ENCODE assay signal across 24 mouse cellular contexts in genomic region chr4:94620077-94620476, GRCm38 (mm10). TPM values are rescaled to one million over a fixed set of nuclear protein-coding genes. Genes with fewer than 3 reads are reported as not detected.
DNase-seq lines count a peak whose midpoint lies in the region; ATAC-seq and TF ChIP-seq lines count a peak whose summit lies in the region.
"Had no signal": no experiment of that assay in that cellular context is flagged by ENCODE, and none has a peak within 500 bp of the region (broad histone marks: within the 10 kb centered on the region; RNA-seq: fewer than 3 reads in every experiment).

No protein-coding gene starts in this region.

- WGBS in embryonic facial prominence, embryonic 14.5 days: 63% methylated on average over 2 of the region's 2 CpGs
- WGBS in kidney, adult 2 months: 77% methylated on average over 2 of the region's 2 CpGs

- no peaks in the 10 kb centered on the region for H3K9me3 ChIP-seq in embryonic facial prominence, embryonic 14.5 days (ENCODE audit: control insufficient read depth, low read length)
- H3K9me3 ChIP-seq: embryonic facial prominence, embryonic 15.5 days; forebrain, embryonic 12.5 days; forebrain, embryonic 15.5 days; G1E; hindbrain, embryonic 12.5 days; hindbrain, embryonic 15.5 days had no signal

- peak; percentile 57 for DNase-seq in 3T3-L1 (ENCODE audit: low read depth, low spot score)
- no peak for DNase-seq in embryonic facial prominence, embryonic 14.5 days (ENCODE audit: low spot score)
- DNase-seq in lung, postnatal 25 days (ENCODE audit: low spot score): no peak
- no peak for DNase-seq in embryo, embryonic 10.5 days (ENCODE audit: low spot score)
- DNase-seq in kidney, adult 2 months: no peak
- DNase-seq: adrenal gland, postnatal 10 days; adrenal gland, postnatal 36 days; cerebellum, adult 18-20 months; cerebellum, adult 9-10 months; cerebellum, postnatal 14 days; gastrocnemius, postnatal 14 days; heart, adult 11 months; kidney, adult 8-10 months had no signal

- H3K9ac ChIP-seq in embryonic facial prominence, embryonic 14.5 days (ENCODE audit: low read depth, low read length): no peak overlapping the region
- H3K9ac ChIP-seq: embryonic facial prominence, embryonic 15.5 days; forebrain, embryonic 12.5 days; forebrain, embryonic 15.5 days; hindbrain, embryonic 12.5 days; hindbrain, embryonic 15.5 days had no signal

- H3K4me1 ChIP-seq in embryonic facial prominence, embryonic 14.5 days (ENCODE audit: control insufficient read depth, insufficient read depth, low read length): peaks cover 5% of the 10 kb centered on the region; the same call in 1 of the 2 replicates
- H3K4me1 ChIP-seq in kidney, adult 2 months (ENCODE audit: control insufficient read depth, insufficient read depth, low read length): no peaks in the 10 kb centered on the region

- peaks cover 20% of the 10 kb centered on the region for H3K79me3 ChIP-seq in C2C12 (ENCODE audit: low read depth)

- H3K36me3 ChIP-seq in C2C12 (ENCODE audit: control insufficient read depth, insufficient read depth): peaks cover 28% of the 10 kb centered on the region
- H3K36me3 ChIP-seq in embryonic facial prominence, embryonic 14.5 days (ENCODE audit: control insufficient read depth, insufficient read depth, low read length): peaks cover 16% of the 10 kb centered on the region
- peaks cover 2% of the 10 kb centered on the region for H3K36me3 ChIP-seq in kidney, adult 2 months (ENCODE audit: control insufficient read depth, insufficient read depth, low read length)

- H3ac ChIP-seq in C2C12 (ENCODE audit: control insufficient read depth, insufficient read length, low read depth): no peak overlapping the region

- no peaks in the 10 kb centered on the region for H3K27me3 ChIP-seq in C2C12 (ENCODE audit: control insufficient read depth, insufficient read depth, insufficient read length)
- no peaks in the 10 kb centered on the region for H3K27me3 ChIP-seq in embryonic facial prominence, embryonic 14.5 days (replicated peaks; ENCODE audit: control insufficient read depth, insufficient read depth, low read length)
- no peaks in the 10 kb centered on the region for H3K27me3 ChIP-seq in kidney, adult 2 months (replicated peaks; ENCODE audit: control insufficient read depth, insufficient read depth, low read length)
- H3K27me3 ChIP-seq: CH12.LX; embryonic facial prominence, embryonic 15.5 days; forebrain, embryonic 12.5 days; forebrain, embryonic 15.5 days; hindbrain, embryonic 12.5 days; hindbrain, embryonic 15.5 days had no signal

- ATAC-seq in embryonic facial prominence, embryonic 14.5 days (ENCODE audit: low read depth): no peak
- ATAC-seq: forebrain, embryonic 15.5 days; intestine, postnatal 0 days had no signal

- no peak for TF ChIP-seq CTCF in C2C12 (IDR thresholded peaks at IDR 0.05; ENCODE audit: control insufficient read depth, insufficient read depth, insufficient read length)
- no peak for TF ChIP-seq CTCF in kidney, adult 2 months (conservative IDR thresholded peaks at IDR 0.05; ENCODE audit: insufficient read depth, insufficient read length, low read depth, low read length)

- peaks cover 30% of the 10 kb centered on the region for H3K79me2 ChIP-seq in C2C12 (ENCODE audit: control insufficient read depth, insufficient read depth)

- H3K4me2 ChIP-seq in embryonic facial prominence, embryonic 14.5 days (ENCODE audit: low read depth, low read length): no peak overlapping the region
- H3K4me2 ChIP-seq: embryonic facial prominence, embryonic 15.5 days; forebrain, embryonic 12.5 days; forebrain, embryonic 15.5 days; heart, embryonic 11.5 days; hindbrain, embryonic 12.5 days; hindbrain, embryonic 15.5 days had no signal

- TF ChIP-seq POLR2A in kidney, adult 2 months (IDR thresholded peaks at IDR 0.05; ENCODE audit: low read depth, low read length): no peak

- H3K27ac ChIP-seq in embryonic facial prominence, embryonic 14.5 days (replicated peaks; ENCODE audit: low read depth, low read length): 0 out of 2 replicates have a peak overlapping the region, but pooled peaks have one; percentile 21
- no peak overlapping the region for H3K27ac ChIP-seq in kidney, adult 2 months (ENCODE audit: insufficient read depth, low read depth, low read length)
- H3K27ac ChIP-seq: embryonic facial prominence, embryonic 15.5 days; forebrain, embryonic 12.5 days; forebrain, embryonic 15.5 days; hindbrain, embryonic 12.5 days; hindbrain, embryonic 15.5 days had no signal

- H3K4me3 ChIP-seq in C2C12 (ENCODE audit: insufficient read depth, poor library complexity, severe bottlenecking): no peak overlapping the region
- H3K4me3 ChIP-seq in embryonic facial prominence, embryonic 14.5 days (ENCODE audit: low read depth, low read length): no peak overlapping the region
- H3K4me3 ChIP-seq in kidney, adult 2 months (ENCODE audit: insufficient read depth, low read depth, low read length): no peak overlapping the region
- H3K4me3 ChIP-seq: embryonic facial prominence, embryonic 15.5 days; erythroblast, embryonic 14.5 days; forebrain, embryonic 12.5 days; forebrain, embryonic 15.5 days; hindbrain, embryonic 12.5 days; hindbrain, embryonic 15.5 days had no signal

TF ChIP-seq in C2C12, 6 proteins besides CTCF, POLR2A, EP300 and RAD21:
- no peak for TF ChIP-seq USF1 (IDR thresholded peaks at IDR 0.05; ENCODE audit: low read depth)
- TF ChIP-seq MAX (IDR thresholded peaks at IDR 0.05): no peak
- TF ChIP-seq CEBPB (IDR thresholded peaks at IDR 0.05; ENCODE audit: low read depth): peak; percentile 84
- no peak for TF ChIP-seq FOSL1 (IDR thresholded peaks at IDR 0.05; ENCODE audit: insufficient read depth, low read length, poor library complexity, severe bottlenecking)
- peak; percentile 36 for TF ChIP-seq MYOD1 (IDR thresholded peaks at IDR 0.05; ENCODE audit: control insufficient read depth, insufficient read length, low read depth)
- no peak for TF ChIP-seq MYOG (IDR thresholded peaks at IDR 0.05; ENCODE audit: control insufficient read depth, extremely low read depth, insufficient read length)

RNA-seq across cellular contexts. Expression of gene Ift74, which starts 5.8 kb away (rescaled TPM):
- 9.1 TPM for polyA plus RNA-seq in C2C12 (2012; fragmentation: generic; extraction: Trizol)
- 33.5 and 36.2 TPM in 2 replicates for polyA plus RNA-seq in embryonic facial prominence, embryonic 14.5 days (2014; fragmentation: Nextera tagmentation; extraction: Ambion mirVana)
- polyA plus RNA-seq in kidney, adult 2 months (2012; rRNA removed): 1.6 and 2.0 TPM in 2 replicates
- polyA plus RNA-seq: erythroblast, embryonic 14.5 days had no signal

RNA-seq across cellular contexts. Expression of gene Plaa, which starts 17.0 kb away (rescaled TPM):
- 26.5 TPM for polyA plus RNA-seq in C2C12 (2012; fragmentation: generic; extraction: Trizol)
- 58.2 and 62.6 TPM in 2 replicates for polyA plus RNA-seq in embryonic facial prominence, embryonic 14.5 days (2014; fragmentation: Nextera tagmentation; extraction: Ambion mirVana)
- 26.5 and 41.9 TPM in 2 replicates for polyA plus RNA-seq in kidney, adult 2 months (2012; rRNA removed)

RNA-seq across cellular contexts. Expression of gene Lrrc19, which starts 29.9 kb away (rescaled TPM):
- 0.04 TPM for polyA plus RNA-seq in C2C12 (2012; fragmentation: generic; extraction: Trizol)
- polyA plus RNA-seq in embryonic facial prominence, embryonic 14.5 days (2014; fragmentation: Nextera tagmentation; extraction: Ambion mirVana): 0.31 and 0.45 TPM in 2 replicates
- polyA plus RNA-seq in kidney, adult 2 months (2012; rRNA removed): 37.0 and 47.2 TPM in 2 replicates
- polyA plus RNA-seq: erythroblast, embryonic 14.5 days; G1E had no signal

Comparison
In these comparisons a context has a peak if more than half of its experiments do, and no peak if none do; other contexts are left out.
1. RNA of gene Lrrc19, which starts 29.9 kb away (polyA plus RNA-seq): 37.0 to 47.2 TPM in kidney, adult 2 months; 0.31 to 0.45 TPM in embryonic facial prominence, embryonic 14.5 days and 0.04 TPM in C2C12 (single experiment); every median in the first group is over 10 times any median in the second.